Mouse (Mus musculus): ENCODE data around the gene Cfap36.

DNA sequence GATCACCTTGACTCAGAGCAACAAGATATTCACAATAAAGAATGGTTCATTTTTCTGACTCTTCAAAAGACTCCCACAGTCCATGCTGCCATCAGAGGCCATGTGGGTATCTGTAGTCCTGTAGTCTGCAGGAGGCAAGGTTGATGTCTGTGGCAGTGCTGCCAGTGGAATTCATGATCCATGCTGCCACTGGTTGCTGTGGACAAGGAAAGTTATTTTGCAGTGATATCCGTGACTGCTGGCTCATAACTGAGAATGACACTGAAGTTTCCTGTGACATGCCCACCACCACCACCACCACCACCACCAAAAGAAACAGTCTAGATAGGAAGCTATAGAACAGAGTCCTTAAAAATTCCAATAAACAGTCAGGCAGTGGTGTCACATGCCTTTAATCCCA is 7.4 kb upstream of the Cfap36 start:
- TF ChIP-seq CTCF (IDR thresholded peaks at IDR 0.05; ENCODE audit: control insufficient read depth, insufficient read depth, insufficient read length) = no peak
- no peak for TF ChIP-seq MAX (IDR thresholded peaks at IDR 0.05)
- TF ChIP-seq MYOD1 (IDR thresholded peaks at IDR 0.05; ENCODE audit: control insufficient read depth, insufficient read length, low read depth) = no peak
- no peak for TF ChIP-seq MYOG (IDR thresholded peaks at IDR 0.05; ENCODE audit: control insufficient read depth, extremely low read depth, insufficient read length)

All from C2C12 (cell line).